Mouse (Mus musculus): ENCODE results near the gene Arl4d. TPM values are rescaled to one million over a fixed set of nuclear protein-coding genes. Genes with fewer than 3 reads are reported as not detected.
"Not testable (repeated sequence)": the region's sequence is repeated elsewhere in the genome, so short reads cannot be mapped to it uniquely, and the experiment has no call there.

The Arl4d gene
- polyA plus RNA-seq (2012; rRNA removed), result 9.1 and 11.5 TPM in 2 replicates

GRCm38 (mm10) chr11:101664825-101665635, at the start of gene Arl4d:
Gene Arl4d (plus strand): TSS chr11:101665541.
- TF ChIP-seq POLR2A (IDR thresholded peaks at IDR 0.05; ENCODE audit: low read depth, low read length) (peak; percentile 99), CTCF (IDR thresholded peaks at IDR 0.05; ENCODE audit: extremely low read depth, insufficient read depth, insufficient read length, insufficient replicate concordance) (no peak)
- H3K4me3 ChIP-seq (ENCODE audit: extremely low read depth, insufficient read depth, insufficient read length), result peak within 1 kb of the TSS; percentile 74
- WGBS, result 5% methylated on average over 34 of the region's 34 CpGs
- H3K27me3 ChIP-seq (ENCODE audit: control insufficient read depth, insufficient read depth, low read length), result no peaks in the 10 kb centered on the region
- peak; percentile 78 to 94 for DNase-seq (ENCODE audit: low read depth in 1 of 2, low spot score in 2 of 2)
- peak within 1 kb of the TSS; percentile 84 for H3K27ac ChIP-seq (ENCODE audit: insufficient read depth, low read length)
- H3K36me3 ChIP-seq (ENCODE audit: control insufficient read depth, insufficient read depth, low read length), result no peaks in the 10 kb centered on the region
- no peaks in the 10 kb centered on the region for H3K4me1 ChIP-seq (ENCODE audit: control insufficient read depth, insufficient read depth, insufficient read length)

GRCm38 (mm10) chr11:101616104-101616503, 49.2 kb upstream of the Arl4d start:
- H3K36me3 ChIP-seq (ENCODE audit: control insufficient read depth, insufficient read depth, low read length), result no peaks in the 10 kb centered on the region
- H3K4me1 ChIP-seq (ENCODE audit: control insufficient read depth, insufficient read depth, insufficient read length), result peaks cover 4% of the 10 kb centered on the region; the same call in 1 of the 2 replicates
- WGBS, result 86% methylated on average over 8 of the region's 8 CpGs
- DNase-seq (ENCODE audit: low read depth in 1 of 2, low spot score in 2 of 2), result no peak
- no peak overlapping the region for H3K4me3 ChIP-seq (ENCODE audit: extremely low read depth, insufficient read depth, insufficient read length)
- no peaks in the 10 kb centered on the region for H3K27me3 ChIP-seq (ENCODE audit: control insufficient read depth, insufficient read depth, low read length)
- no peak for TF ChIP-seq POLR2A (IDR thresholded peaks at IDR 0.05; ENCODE audit: low read depth, low read length)
- no peak for TF ChIP-seq CTCF (IDR thresholded peaks at IDR 0.05; ENCODE audit: extremely low read depth, insufficient read depth, insufficient read length, insufficient replicate concordance)
- no peak overlapping the region for H3K27ac ChIP-seq (ENCODE audit: insufficient read depth, low read length)

DNA sequence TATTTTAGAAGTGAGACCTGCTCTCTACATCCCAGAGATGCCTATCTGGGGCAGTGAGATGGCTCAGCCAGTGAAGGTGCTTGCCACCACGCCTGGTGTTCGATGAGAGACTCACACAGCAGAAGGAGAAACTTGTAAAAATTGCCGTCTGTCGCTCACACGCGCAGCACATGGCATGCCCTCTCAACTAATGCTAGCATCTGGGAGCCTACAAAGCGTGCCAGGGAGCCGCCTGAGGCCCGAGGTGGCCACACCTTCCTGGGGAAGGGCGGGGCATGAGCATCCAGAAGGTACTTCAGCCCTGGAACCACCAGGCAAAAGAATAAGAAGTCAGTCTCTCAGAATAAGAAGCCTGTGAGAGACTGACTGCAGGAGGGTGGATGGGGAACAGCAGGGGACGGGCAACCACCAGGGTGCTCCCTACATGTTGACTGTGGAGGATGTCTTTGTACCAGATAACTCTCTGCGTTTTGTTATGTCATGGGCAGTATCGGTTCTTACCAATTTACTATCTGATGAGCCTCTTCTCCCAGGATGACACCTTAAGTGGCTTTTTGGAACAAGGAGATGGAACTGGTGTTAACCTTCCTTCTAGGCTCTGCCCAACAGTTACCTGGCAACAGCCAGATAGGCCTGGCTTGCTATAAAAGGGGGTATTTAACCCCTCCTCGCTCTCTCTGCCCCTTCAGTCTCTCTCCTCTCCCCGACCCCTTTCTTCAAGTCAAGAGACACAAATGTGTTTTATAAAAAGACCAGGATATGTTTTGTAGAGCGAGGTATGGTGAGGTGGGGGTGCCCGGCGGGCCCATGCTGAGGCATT, 48.2 kb upstream of the Arl4d start:
- Histone ChIP-seq H3K27ac (ENCODE audit: insufficient read depth, low read length) (no peak overlapping the region), H3K4me1 (ENCODE audit: control insufficient read depth, insufficient read depth, insufficient read length) (peaks cover 4% of the 10 kb centered on the region; the same call in 1 of the 2 replicates), H3K27me3 (ENCODE audit: control insufficient read depth, insufficient read depth, low read length) (no peaks in the 10 kb centered on the region), H3K36me3 (ENCODE audit: control insufficient read depth, insufficient read depth, low read length) (no peaks in the 10 kb centered on the region), H3K4me3 (ENCODE audit: extremely low read depth, insufficient read depth, insufficient read length) (no peak overlapping the region)
- DNase-seq (ENCODE audit: low read depth in 1 of 2, low spot score in 2 of 2), result no peak
- 64% methylated on average over 18 of the region's 18 CpGs for WGBS
- TF ChIP-seq CTCF (IDR thresholded peaks at IDR 0.05; ENCODE audit: extremely low read depth, insufficient read depth, insufficient read length, insufficient replicate concordance), result no peak
- TF ChIP-seq POLR2A (IDR thresholded peaks at IDR 0.05; ENCODE audit: low read depth, low read length), result no peak

DNA sequence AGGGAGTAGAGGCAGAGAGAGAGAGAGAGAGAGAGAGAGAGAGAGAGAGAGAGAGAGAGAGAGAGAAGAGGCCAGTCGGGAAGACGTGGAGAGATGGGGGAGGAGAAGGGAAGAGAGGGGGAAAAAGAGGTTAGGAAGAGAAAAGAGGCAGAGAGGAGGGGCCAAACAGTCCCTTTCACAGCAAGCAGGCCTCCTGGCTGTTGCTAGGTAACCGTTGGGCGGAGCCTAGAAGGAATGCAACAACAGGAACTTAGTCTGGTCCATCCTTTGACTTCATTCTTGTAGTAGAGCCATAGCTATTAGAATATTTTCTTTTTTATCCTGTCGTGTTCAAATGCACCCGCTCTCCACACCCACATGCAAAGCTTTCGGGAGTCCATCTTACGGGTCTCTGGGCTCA, 47.5 kb upstream of the Arl4d start:
- H3K4me3 ChIP-seq (ENCODE audit: extremely low read depth, insufficient read depth, insufficient read length), result no peak overlapping the region
- H3K27me3 ChIP-seq (ENCODE audit: control insufficient read depth, insufficient read depth, low read length), result no peaks in the 10 kb centered on the region
- H3K27ac ChIP-seq (ENCODE audit: insufficient read depth, low read length), result no peak overlapping the region
- no peaks in the 10 kb centered on the region for H3K36me3 ChIP-seq (ENCODE audit: control insufficient read depth, insufficient read depth, low read length)
- TF ChIP-seq CTCF (IDR thresholded peaks at IDR 0.05; ENCODE audit: extremely low read depth, insufficient read depth, insufficient read length, insufficient replicate concordance) (no peak), POLR2A (IDR thresholded peaks at IDR 0.05; ENCODE audit: low read depth, low read length) (no peak)
- 27% methylated on average over 8 of the region's 8 CpGs for WGBS
- DNase-seq (ENCODE audit: low read depth in 1 of 2, low spot score in 2 of 2), result peak; percentile 22 to 36
- H3K4me1 ChIP-seq (ENCODE audit: control insufficient read depth, insufficient read depth, insufficient read length), result peaks cover 4% of the 10 kb centered on the region; the same call in 1 of the 2 replicates

- H3K4me1 ChIP-seq (ENCODE audit: control insufficient read depth, insufficient read depth, insufficient read length), result peaks cover 4% of the 10 kb centered on the region; the same call in 1 of the 2 replicates
- DNase-seq (ENCODE audit: low read depth in 1 of 2, low spot score in 2 of 2), result no peak
- 93% methylated on average over 3 of the region's 3 CpGs for WGBS
These were observed 46.7 kb upstream of the Arl4d start for GRCm38 (mm10) chr11:101618596-101618995.

DNA sequence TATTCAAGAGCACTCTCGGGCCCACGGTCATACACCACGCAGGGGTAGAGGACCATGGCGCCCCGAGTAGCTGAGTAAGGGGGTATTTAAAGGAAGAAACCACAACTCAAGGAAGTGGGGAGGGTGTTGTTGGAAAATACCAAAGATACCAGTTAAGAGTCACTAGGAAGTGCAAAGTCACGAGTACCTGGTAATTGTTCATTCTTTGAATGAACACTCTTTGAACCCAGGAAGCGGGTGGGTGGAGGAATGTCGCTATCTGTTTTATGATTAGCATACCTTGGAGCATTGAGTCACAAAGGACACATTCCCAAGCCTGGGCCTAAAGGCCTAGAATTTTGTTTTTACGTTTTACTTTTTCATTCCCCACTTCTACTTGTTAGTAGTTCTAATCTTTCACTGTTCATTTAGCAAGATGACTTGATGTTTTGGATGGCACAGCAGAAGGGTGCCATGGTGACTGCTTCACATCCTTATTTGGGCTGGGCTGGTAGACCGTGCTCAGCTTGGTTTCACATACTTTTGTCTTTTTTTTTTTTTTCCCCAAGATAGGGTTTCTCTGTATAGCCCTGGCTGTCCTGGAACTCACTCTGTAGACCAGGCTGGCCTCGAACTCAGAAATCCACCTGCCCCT, 45.2 kb upstream of the Arl4d start:
- not testable (repeated sequence) for H3K27me3 ChIP-seq (ENCODE audit: control insufficient read depth, insufficient read depth, low read length); DNase-seq (ENCODE audit: low read depth in 1 of 2, low spot score in 2 of 2); H3K4me1 ChIP-seq (ENCODE audit: control insufficient read depth, insufficient read depth, insufficient read length); H3K27ac ChIP-seq (ENCODE audit: insufficient read depth, low read length); H3K4me3 ChIP-seq (ENCODE audit: extremely low read depth, insufficient read depth, insufficient read length); H3K36me3 ChIP-seq (ENCODE audit: control insufficient read depth, insufficient read depth, low read length)
- WGBS, result 69% methylated on average over 11 of the region's 11 CpGs

More at GRCm38 (mm10) chr11:101618596-101618995, 46.7 kb upstream of the Arl4d start:
- Histone ChIP-seq H3K4me3 (ENCODE audit: extremely low read depth, insufficient read depth, insufficient read length) (no peak overlapping the region), H3K27ac (ENCODE audit: insufficient read depth, low read length) (no peak overlapping the region), H3K27me3 (ENCODE audit: control insufficient read depth, insufficient read depth, low read length) (no peaks in the 10 kb centered on the region), H3K36me3 (ENCODE audit: control insufficient read depth, insufficient read depth, low read length) (no peaks in the 10 kb centered on the region)
- no peak for TF ChIP-seq POLR2A (IDR thresholded peaks at IDR 0.05; ENCODE audit: low read depth, low read length)
- TF ChIP-seq CTCF (IDR thresholded peaks at IDR 0.05; ENCODE audit: extremely low read depth, insufficient read depth, insufficient read length, insufficient replicate concordance), result no peak

Measured in spleen, adult 2 months (tissue).